Mouse (Mus musculus): ENCODE data around the gene Urm1. TPM values are rescaled to one million over a fixed set of nuclear protein-coding genes. Genes with fewer than 3 reads are reported as not detected.

Gene Urm1
- polyA plus RNA-seq, 1 experiment from 2014 or later: 20.2 TPM

Small RNAs within 50 kb of the gene (microRNA-seq; reads per million reads assigned to microRNA genes)
- not detected for gene Mir219a-2
- not detected for gene Mir219b

Other genes starting within 250 kb of the Urm1 start
- 22.0 and 22.5 TPM in 2 replicates for gene Rapgef1, start 200.4 kb upstream of the Urm1 start, polyA plus RNA-seq (2015; fragmentation: Nextera tagmentation; extraction: Ambion mirVana)
- 0.22 TPM in 1 of 2 replicates, not detected in the other for gene Gm13420, start 68.4 kb upstream of the Urm1 start, polyA plus RNA-seq (2015; fragmentation: Nextera tagmentation; extraction: Ambion mirVana)
- 0.42 TPM in 1 of 2 replicates, not detected in the other for gene Gm13547, start 60.8 kb upstream of the Urm1 start, polyA plus RNA-seq (2015; fragmentation: Nextera tagmentation; extraction: Ambion mirVana)
- 29.8 and 35.9 TPM in 2 replicates for gene Coq4, start 32.6 kb upstream of the Urm1 start, polyA plus RNA-seq (2015; fragmentation: Nextera tagmentation; extraction: Ambion mirVana)
- gene Trub2, start 31.6 kb upstream of the Urm1 start, polyA plus RNA-seq (2015; fragmentation: Nextera tagmentation; extraction: Ambion mirVana): 36.6 and 42.4 TPM in 2 replicates
- 28.3 and 33.7 TPM in 2 replicates for gene Slc27a4, start 17.4 kb upstream of the Urm1 start, polyA plus RNA-seq (2015; fragmentation: Nextera tagmentation; extraction: Ambion mirVana)
- 7.3 and 8.4 TPM in 2 replicates for gene Cercam, start 49.1 kb downstream of the Urm1 start, polyA plus RNA-seq (2015; fragmentation: Nextera tagmentation; extraction: Ambion mirVana)
- gene Odf2, start 69.1 kb downstream of the Urm1 start, polyA plus RNA-seq (2015; fragmentation: Nextera tagmentation; extraction: Ambion mirVana): 61.4 and 73.7 TPM in 2 replicates
- 98.6 and 101 TPM in 2 replicates for gene Gle1, start 115.4 kb downstream of the Urm1 start, polyA plus RNA-seq (2015; fragmentation: Nextera tagmentation; extraction: Ambion mirVana)
- gene Sptan1, start 145.5 kb downstream of the Urm1 start, polyA plus RNA-seq (2015; fragmentation: Nextera tagmentation; extraction: Ambion mirVana): 243 and 294 TPM in 2 replicates
- 70.2 and 83.3 TPM in 2 replicates for gene Wdr34, start 228.8 kb downstream of the Urm1 start, polyA plus RNA-seq (2015; fragmentation: Nextera tagmentation; extraction: Ambion mirVana)
- 407 and 435 TPM in 2 replicates for gene Set, start 237.3 kb downstream of the Urm1 start, polyA plus RNA-seq (2015; fragmentation: Nextera tagmentation; extraction: Ambion mirVana)